Mouse (Mus musculus): ENCODE data around the gene Dazap2. TPM values are rescaled to one million over a fixed set of nuclear protein-coding genes. Genes with fewer than 3 reads are reported as not detected.

Gene Dazap2
- polyA plus RNA-seq, 1 experiment from 2014 or later, result 155 TPM

DNA sequence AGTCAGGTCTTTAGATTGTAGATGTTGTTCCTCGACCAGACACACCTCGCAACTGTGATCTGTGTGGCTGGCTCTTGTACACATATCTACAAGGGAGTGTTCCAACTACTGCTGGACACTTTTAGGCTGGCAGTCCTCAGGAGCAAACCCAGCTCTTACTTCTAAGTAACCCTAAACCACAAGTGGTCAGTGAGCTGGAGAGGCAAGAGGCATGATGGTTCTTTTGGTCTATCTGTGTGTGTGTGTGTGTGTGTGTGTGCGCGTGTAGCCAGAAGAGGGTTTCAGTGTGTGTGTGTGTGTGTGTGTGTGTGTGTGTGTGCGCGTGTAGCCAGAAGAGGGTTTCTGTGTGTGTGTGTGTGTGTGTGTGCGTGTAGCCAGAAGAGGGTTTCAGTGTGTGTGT, 27.3 kb downstream of the Dazap2 start:
- no peaks in the 10 kb centered on the region for H3K4me1 ChIP-seq
- H3K27ac ChIP-seq (replicated peaks), result no peak overlapping the region
- no peak overlapping the region for H3K4me3 ChIP-seq
- H3K36me3 ChIP-seq, result no peaks in the 10 kb centered on the region
- ATAC-seq (replicated peaks), result no peak
- no peaks in the 10 kb centered on the region for H3K9me3 ChIP-seq
- no peak overlapping the region for H3K9ac ChIP-seq (replicated peaks)
- H3K27me3 ChIP-seq, result peaks cover 15% of the 10 kb centered on the region; the same call in 1 of the 2 replicates
- H3K4me2 ChIP-seq (replicated peaks), result no peak overlapping the region
- 95% methylated on average over 7 of the region's 7 CpGs for WGBS

DNA sequence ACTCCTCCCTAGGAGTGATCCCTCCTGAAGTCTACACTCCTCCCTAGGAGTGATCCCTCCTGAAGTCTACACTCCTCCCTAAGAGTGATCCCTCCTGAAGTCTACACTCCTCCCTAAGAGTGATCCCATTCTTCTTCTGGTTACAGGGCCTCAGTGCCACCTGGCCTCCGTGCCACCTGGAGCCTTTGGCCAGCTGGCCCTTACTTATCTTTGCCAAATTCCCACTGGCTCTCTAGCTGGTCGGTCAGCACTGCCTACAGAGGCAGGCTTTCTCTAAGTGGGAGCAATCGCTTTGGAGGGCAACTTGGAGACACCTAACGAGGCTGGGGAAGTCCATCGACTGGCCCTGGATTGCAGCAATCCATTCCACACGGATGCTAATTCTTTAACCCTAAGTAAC, 31.0 kb downstream of the Dazap2 start:
- Histone ChIP-seq H3K4me2 (replicated peaks) (no peak overlapping the region), H3K27me3 (no peaks in the 10 kb centered on the region), H3K36me3 (no peaks in the 10 kb centered on the region), H3K4me3 (no peak overlapping the region), H3K27ac (replicated peaks) (no peak overlapping the region), H3K9me3 (no peaks in the 10 kb centered on the region), H3K4me1 (no peaks in the 10 kb centered on the region), H3K9ac (replicated peaks) (no peak overlapping the region)
- ATAC-seq (replicated peaks), result no peak
- 76% methylated on average over 6 of the region's 6 CpGs for WGBS

DNA sequence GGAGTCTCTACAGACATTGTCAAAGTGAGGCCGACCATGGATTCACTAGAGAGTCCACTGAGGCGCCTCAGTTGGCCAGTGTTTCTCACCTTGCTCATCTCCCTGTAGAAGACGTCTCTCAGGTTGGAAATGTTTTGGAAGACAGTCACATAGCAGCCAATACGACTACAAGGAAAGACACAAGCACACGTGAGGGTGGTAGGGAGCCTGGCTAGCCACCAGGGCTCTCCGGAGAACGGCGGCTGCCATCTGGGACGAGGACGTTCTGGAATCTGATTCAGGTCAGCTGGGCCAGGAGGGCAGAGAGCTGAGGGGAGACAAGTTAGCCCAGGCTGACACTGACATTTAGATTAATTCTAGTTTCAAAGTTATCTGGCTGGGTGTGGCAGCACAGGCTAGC, 35.0 kb downstream of the Dazap2 start:
- ATAC-seq (replicated peaks), result no peak
- Histone ChIP-seq H3K27me3 (no peaks in the 10 kb centered on the region), H3K9me3 (no peaks in the 10 kb centered on the region), H3K4me1 (no peaks in the 10 kb centered on the region), H3K9ac (replicated peaks) (no peak overlapping the region), H3K4me2 (replicated peaks) (no peak overlapping the region), H3K36me3 (no peaks in the 10 kb centered on the region), H3K27ac (replicated peaks) (no peak overlapping the region), H3K4me3 (no peak overlapping the region)
- WGBS, result 86% methylated on average over 10 of the region's 10 CpGs

- Histone ChIP-seq H3K27me3 (no peaks in the 10 kb centered on the region), H3K4me3 (no peak overlapping the region), H3K36me3 (no peaks in the 10 kb centered on the region), H3K4me2 (replicated peaks) (no peak overlapping the region), H3K27ac (replicated peaks) (no peak overlapping the region), H3K4me1 (no peaks in the 10 kb centered on the region), H3K9me3 (no peaks in the 10 kb centered on the region), H3K9ac (replicated peaks) (no peak overlapping the region)
- ATAC-seq (replicated peaks), result no peak
- WGBS, result 86% methylated on average over 9 of the region's 9 CpGs
Observed at GRCm38 (mm10) chr15:100651610-100652009, 36.5 kb downstream of the Dazap2 start.

- no peak overlapping the region for H3K9ac ChIP-seq (replicated peaks)
- no peaks in the 10 kb centered on the region for H3K4me1 ChIP-seq
- no peaks in the 10 kb centered on the region for H3K9me3 ChIP-seq
- no peak overlapping the region for H3K27ac ChIP-seq (replicated peaks)
- no peaks in the 10 kb centered on the region for H3K27me3 ChIP-seq
- no peak for ATAC-seq (replicated peaks)
- 95% methylated on average over 1 of the region's 1 CpGs for WGBS
- no peaks in the 10 kb centered on the region for H3K36me3 ChIP-seq
- no peak overlapping the region for H3K4me2 ChIP-seq (replicated peaks)
- H3K4me3 ChIP-seq, result no peak overlapping the region
Observed at GRCm38 (mm10) chr15:100654271-100654670, 39.1 kb downstream of the Dazap2 start.

DNA sequence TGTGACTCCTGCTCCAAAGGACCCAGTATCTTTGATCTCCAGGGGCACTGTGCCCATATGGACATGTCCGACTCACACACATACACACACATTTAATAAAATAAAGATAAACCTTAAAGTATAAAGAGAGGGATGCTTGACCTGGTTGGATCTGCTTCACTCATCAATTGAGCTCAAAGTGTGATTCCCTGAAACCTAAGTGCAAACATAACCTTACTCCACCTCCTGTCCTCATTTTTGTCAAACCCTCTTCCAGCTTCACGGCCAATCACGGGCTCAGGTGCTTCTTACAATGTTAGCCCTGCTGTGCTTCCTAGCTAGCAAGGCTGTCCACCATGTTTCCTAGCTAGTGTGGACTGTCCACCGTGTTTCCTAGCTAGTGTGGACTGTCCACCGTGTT, 40.1 kb downstream of the Dazap2 start:
- H3K9me3 ChIP-seq, result no peaks in the 10 kb centered on the region
- H3K9ac ChIP-seq (replicated peaks), result no peak overlapping the region
- H3K27me3 ChIP-seq, result no peaks in the 10 kb centered on the region
- ATAC-seq (replicated peaks), result no peak
- no peaks in the 10 kb centered on the region for H3K4me1 ChIP-seq
- no peak overlapping the region for H3K27ac ChIP-seq (replicated peaks)
- 87% methylated on average over 5 of the region's 5 CpGs for WGBS
- no peaks in the 10 kb centered on the region for H3K36me3 ChIP-seq
- no peak overlapping the region for H3K4me2 ChIP-seq (replicated peaks)
- H3K4me3 ChIP-seq, result no peak overlapping the region

DNA sequence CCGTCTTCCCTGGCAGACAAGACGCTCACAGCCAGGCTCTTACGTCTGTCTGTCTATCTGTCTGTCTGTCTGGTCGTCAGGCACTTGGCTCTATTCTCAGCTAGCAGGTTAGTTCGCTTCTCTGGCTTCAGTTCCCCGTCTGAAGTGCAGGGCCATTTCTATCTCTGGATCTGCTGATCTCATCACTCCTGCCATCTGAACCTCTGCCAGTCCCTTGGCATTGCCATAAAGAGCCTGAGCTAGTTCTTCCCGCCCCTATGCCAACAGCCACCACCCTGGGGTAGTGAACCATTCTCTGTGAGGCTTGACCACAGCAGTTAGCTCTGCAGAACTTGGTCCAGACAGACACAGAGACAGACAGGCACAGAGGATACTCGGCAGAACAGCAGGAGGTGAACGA, 45.2 kb downstream of the Dazap2 start:
- Histone ChIP-seq H3K36me3 (no peaks in the 10 kb centered on the region), H3K4me2 (replicated peaks) (no peak overlapping the region), H3K27ac (replicated peaks) (no peak overlapping the region), H3K9me3 (no peaks in the 10 kb centered on the region), H3K9ac (replicated peaks) (no peak overlapping the region), H3K4me3 (no peak overlapping the region), H3K27me3 (no peaks in the 10 kb centered on the region), H3K4me1 (no peaks in the 10 kb centered on the region)
- 80% methylated on average over 9 of the region's 9 CpGs for WGBS
- no peak for ATAC-seq (replicated peaks)

DNA sequence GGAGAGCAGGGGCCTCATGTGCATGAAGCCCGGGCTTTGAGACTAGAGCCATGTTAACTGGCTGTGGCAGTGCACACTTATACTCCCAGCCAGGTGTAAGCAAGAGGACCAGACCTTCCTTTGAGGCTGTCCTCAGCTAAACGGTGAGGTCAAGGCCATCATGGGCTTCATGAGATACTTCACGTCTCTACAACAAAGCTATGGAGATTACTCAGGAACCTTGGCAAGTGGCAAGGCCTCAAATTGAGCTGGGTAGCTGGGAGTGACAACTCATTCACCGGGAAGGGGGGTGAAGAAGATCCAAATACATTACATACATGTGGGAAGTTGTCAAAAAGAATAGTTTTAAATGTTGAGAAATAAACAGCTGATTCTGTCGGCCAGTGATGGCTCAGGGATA, 45.7 kb downstream of the Dazap2 start:
- WGBS, result 93% methylated on average over 5 of the region's 5 CpGs
- no peak overlapping the region for H3K4me3 ChIP-seq
- no peak for ATAC-seq (replicated peaks)
- H3K4me1 ChIP-seq, result no peaks in the 10 kb centered on the region
- H3K4me2 ChIP-seq (replicated peaks), result no peak overlapping the region
- no peak overlapping the region for H3K27ac ChIP-seq (replicated peaks)
- H3K36me3 ChIP-seq, result no peaks in the 10 kb centered on the region
- no peaks in the 10 kb centered on the region for H3K27me3 ChIP-seq
- H3K9ac ChIP-seq (replicated peaks), result no peak overlapping the region
- H3K9me3 ChIP-seq, result no peaks in the 10 kb centered on the region

DNA sequence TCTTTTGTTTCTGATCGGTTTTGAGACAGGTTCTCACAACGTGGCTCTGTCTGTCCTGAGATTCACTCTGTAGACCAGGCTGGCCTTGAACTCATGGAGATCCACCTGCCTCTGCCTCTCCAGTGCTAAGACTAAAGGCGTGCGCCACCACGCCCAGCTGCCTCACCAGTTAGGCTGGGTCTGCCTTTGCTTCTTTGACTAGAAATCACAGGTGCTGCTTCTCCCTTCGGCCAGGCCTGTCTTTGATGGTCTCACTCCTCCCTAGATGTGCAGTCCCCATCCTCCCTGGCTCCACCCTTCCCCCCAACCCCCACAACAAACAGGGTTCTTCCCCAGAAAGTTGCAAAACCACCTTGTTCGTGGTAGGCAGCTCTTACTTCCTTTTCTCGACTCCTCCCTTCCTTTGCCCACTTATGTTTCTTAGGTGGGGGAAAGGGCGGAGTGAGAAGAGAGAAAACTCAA, 49.7 kb downstream of the Dazap2 start:
- H3K4me3 ChIP-seq, result no peak overlapping the region
- no peaks in the 10 kb centered on the region for H3K27me3 ChIP-seq
- no peak overlapping the region for H3K27ac ChIP-seq (replicated peaks)
- no peak for ATAC-seq (replicated peaks)
- H3K4me1 ChIP-seq, result no peaks in the 10 kb centered on the region
- H3K9ac ChIP-seq (replicated peaks), result no peak overlapping the region
- 87% methylated on average over 9 of the region's 9 CpGs for WGBS
- H3K4me2 ChIP-seq (replicated peaks), result no peak overlapping the region
- H3K9me3 ChIP-seq, result no peaks in the 10 kb centered on the region
- H3K36me3 ChIP-seq, result no peaks in the 10 kb centered on the region

DNA sequence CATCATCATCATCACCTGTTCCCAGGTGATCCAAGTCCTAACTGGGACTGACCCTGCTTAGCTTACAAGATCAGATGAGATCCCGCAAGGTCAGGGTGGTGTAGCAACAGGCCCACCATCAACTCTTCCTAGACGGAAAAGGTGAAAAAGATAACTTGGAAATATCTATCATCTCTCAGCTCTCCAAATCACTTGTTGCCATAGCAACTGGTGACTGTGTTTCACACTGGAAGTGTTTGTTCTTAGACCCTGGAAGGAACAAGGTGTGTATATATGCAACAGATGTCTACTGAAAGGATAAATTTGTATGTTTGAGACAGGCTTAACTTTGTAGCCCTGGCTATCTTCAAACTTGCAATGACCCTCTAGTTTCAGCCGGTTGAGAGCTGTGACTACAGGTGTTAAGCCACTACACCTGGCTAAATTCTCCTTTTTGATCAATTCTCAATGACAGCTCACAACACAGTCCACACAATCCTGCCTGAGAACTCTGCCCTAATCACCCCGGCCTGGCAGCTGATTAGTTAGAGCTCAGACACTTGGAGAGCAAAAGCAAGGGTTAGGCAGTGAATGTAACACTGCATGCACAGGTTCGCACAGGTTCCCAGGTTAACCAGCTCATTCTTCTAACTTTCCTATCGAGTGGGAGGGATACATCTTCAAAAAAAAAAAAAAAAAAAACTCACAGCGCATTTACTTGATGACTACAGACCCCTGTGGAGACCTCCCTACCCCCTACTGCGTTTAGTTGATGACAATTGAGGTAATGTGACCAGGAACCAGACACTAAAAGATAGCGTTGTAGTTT, 50.5 kb downstream of the Dazap2 start:
- H3K27ac ChIP-seq (replicated peaks), result no peak overlapping the region
- no peaks in the 10 kb centered on the region for H3K36me3 ChIP-seq
- no peak for ATAC-seq (replicated peaks)
- H3K27me3 ChIP-seq, result no peaks in the 10 kb centered on the region
- H3K4me1 ChIP-seq, result no peaks in the 10 kb centered on the region
- H3K9ac ChIP-seq (replicated peaks), result no peak overlapping the region
- 38% methylated on average over 9 of the region's 9 CpGs for WGBS
- H3K4me3 ChIP-seq, result no peak overlapping the region
- H3K4me2 ChIP-seq (replicated peaks), result no peak overlapping the region
- H3K9me3 ChIP-seq, result no peaks in the 10 kb centered on the region

GRCm38 (mm10) chr15:100666219-100666696, 51.1 kb downstream of the Dazap2 start:
- Histone ChIP-seq H3K4me3 (no peak overlapping the region), H3K9me3 (no peaks in the 10 kb centered on the region), H3K27ac (replicated peaks) (no peak overlapping the region), H3K4me2 (replicated peaks) (no peak overlapping the region), H3K27me3 (no peaks in the 10 kb centered on the region), H3K36me3 (no peaks in the 10 kb centered on the region), H3K9ac (replicated peaks) (no peak overlapping the region), H3K4me1 (no peaks in the 10 kb centered on the region)
- 9% methylated on average over 7 of the region's 7 CpGs for WGBS
- ATAC-seq (replicated peaks), result no peak

GRCm38 (mm10) chr15:100666851-100667250, 51.7 kb downstream of the Dazap2 start:
- Histone ChIP-seq H3K9ac (replicated peaks) (no peak overlapping the region), H3K4me2 (replicated peaks) (no peak overlapping the region), H3K36me3 (no peaks in the 10 kb centered on the region), H3K4me3 (no peak overlapping the region), H3K9me3 (no peaks in the 10 kb centered on the region), H3K4me1 (no peaks in the 10 kb centered on the region), H3K27me3 (no peaks in the 10 kb centered on the region), H3K27ac (replicated peaks) (no peak overlapping the region)
- ATAC-seq (replicated peaks), result no peak
- 45% methylated on average over 12 of the region's 12 CpGs for WGBS

DNA sequence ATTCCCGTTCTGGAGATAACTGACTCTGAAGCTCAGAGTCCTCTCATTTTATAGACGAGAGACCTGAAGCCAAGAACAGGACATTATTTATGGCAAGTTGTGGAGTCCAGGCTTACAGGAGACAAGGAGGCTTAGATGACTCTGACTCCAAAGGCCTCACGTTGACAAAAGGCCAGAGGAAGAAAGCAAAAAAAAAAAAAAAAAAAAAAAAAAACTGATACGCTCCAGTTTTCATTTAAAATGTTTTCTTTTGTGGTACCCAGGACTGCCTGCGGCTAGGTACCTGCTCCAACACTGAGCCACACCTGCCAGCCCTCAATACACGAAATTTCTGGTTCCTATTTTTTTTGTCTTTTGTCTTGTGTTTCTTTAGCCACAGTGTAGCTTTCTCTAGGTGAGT, 52.3 kb downstream of the Dazap2 start:
- 65% methylated on average over 6 of the region's 6 CpGs for WGBS
- Histone ChIP-seq H3K9ac (replicated peaks) (no peak overlapping the region), H3K4me3 (no peak overlapping the region), H3K27ac (replicated peaks) (no peak overlapping the region), H3K4me1 (no peaks in the 10 kb centered on the region), H3K27me3 (no peaks in the 10 kb centered on the region), H3K36me3 (no peaks in the 10 kb centered on the region), H3K9me3 (no peaks in the 10 kb centered on the region), H3K4me2 (replicated peaks) (no peak overlapping the region)
- ATAC-seq (replicated peaks), result no peak
